Mouse (Mus musculus) midbrain, embryonic 11.5 days (tissue): ENCODE measurements around the gene Map3k5. TPM values are rescaled to one million over a fixed set of nuclear protein-coding genes. Genes with fewer than 3 reads are reported as not detected.

Experiments used
- ATAC-seq: fragments of 200-750 bp; cut with Nextera tagmentation; 2 replicates; pipeline ENCODE4 v1.8.0; 2017; ENCODE audit warnings: moderate TSS enrichment, moderate library complexity; ENCODE audit not compliant: low FRiP score
- DNase-seq: peaks from one replicate; pipeline ENCODE4 v3.0.0; 2015; ENCODE audit warnings: low spot score; ENCODE audit errors: missing footprints
- H3K27ac ChIP-seq: fragments of 300-500 bp; sonication (generic); 2 replicates; pipeline ENCODE4 v1.5.1; 2014; ENCODE audit warnings: low read depth, low read length
- H3K27me3 ChIP-seq: fragments of 300-500 bp; sonication (generic); 2 replicates; pipeline ENCODE4 v1.6.1; 2014; ENCODE audit warnings: mild to moderate bottlenecking, low read length, moderate library complexity, mixed read lengths; ENCODE audit not compliant: control insufficient read depth, insufficient read depth
- H3K36me3 ChIP-seq: fragments of 300-500 bp; sonication (generic); 2 replicates; pipeline ENCODE4 v1.6.1; 2014; ENCODE audit warnings: mild to moderate bottlenecking, low read length, moderate library complexity, mixed read lengths; ENCODE audit not compliant: control insufficient read depth, insufficient read depth
- H3K4me1 ChIP-seq: fragments of 300-500 bp; sonication (generic); 2 replicates; pipeline ENCODE4 v1.6.1; 2014; ENCODE audit warnings: low read length; ENCODE audit not compliant: control insufficient read depth, insufficient read depth
- H3K4me2 ChIP-seq: fragments of 300-500 bp; sonication (generic); 2 replicates; pipeline ENCODE4 v1.6.1; 2014; ENCODE audit warnings: mild to moderate bottlenecking, moderate library complexity
- H3K4me3 ChIP-seq: fragments of 300-500 bp; sonication (generic); 2 replicates; pipeline ENCODE4 v1.5.1; 2014; ENCODE audit warnings: low read depth, low read length
- H3K9ac ChIP-seq: fragments of 300-500 bp; sonication (generic); 2 replicates; pipeline ENCODE4 v1.6.1; 2014; ENCODE audit warnings: low read length
- H3K9me3 ChIP-seq: fragments of 300-500 bp; sonication (generic); 2 replicates; pipeline ENCODE4 v1.6.1; 2016; ENCODE audit warnings: low read length; ENCODE audit not compliant: control insufficient read depth
- WGBS: fragments of 180-500 bp; shearing (Covaris S2); extraction: QIAGEN DNeasy Blood & Tissue Kit; methylation state at CpG from one replicate; pipeline ENCODE4 v1.1.7; 2014; 5-methylcytosine and 5-hydroxymethylcytosine counted together
- polyA plus RNA-seq: library from polyadenylated mRNA; unstranded; fragments of >200 nt; fragmentation: Nextera tagmentation; extraction: Ambion mirVana; gene quantifications from 2 replicates; pipeline ENCODE4 v1.2.1, GENCODE M21; 2014

Gene Map3k5
- polyA plus RNA-seq, 1 experiment from 2014 or later, result 0.51 TPM

GRCm38 (mm10) chr10:20064556-20065207 lies 130.4 kb downstream of the Map3k5 start:
- 87% methylated on average over 9 of the region's 9 CpGs for WGBS
- DNase-seq, result no peak
- no peak for ATAC-seq
- H3K4me1 ChIP-seq, result no peaks in the 10 kb centered on the region
- H3K9me3 ChIP-seq, result no peaks in the 10 kb centered on the region
- no peaks in the 10 kb centered on the region for H3K27me3 ChIP-seq
- H3K27ac ChIP-seq, result no peak overlapping the region
- no peaks in the 10 kb centered on the region for H3K36me3 ChIP-seq
- H3K4me2 ChIP-seq, result no peak overlapping the region
- H3K4me3 ChIP-seq, result no peak overlapping the region
- H3K9ac ChIP-seq, result no peak overlapping the region

GRCm38 (mm10) chr10:20066069-20066665 lies 131.9 kb downstream of the Map3k5 start:
- no peak overlapping the region for H3K27ac ChIP-seq
- DNase-seq, result no peak
- ATAC-seq, result no peak
- H3K4me2 ChIP-seq, result no peak overlapping the region
- 97% methylated on average over 1 of the region's 1 CpGs for WGBS
- H3K27me3 ChIP-seq, result no peaks in the 10 kb centered on the region
- H3K4me1 ChIP-seq, result no peaks in the 10 kb centered on the region
- H3K9me3 ChIP-seq, result no peaks in the 10 kb centered on the region
- H3K4me3 ChIP-seq, result no peak overlapping the region
- no peaks in the 10 kb centered on the region for H3K36me3 ChIP-seq
- H3K9ac ChIP-seq, result no peak overlapping the region

GRCm38 (mm10) chr10:20069771-20070460 lies 135.6 kb downstream of the Map3k5 start:
- Histone ChIP-seq H3K9ac (no peak overlapping the region), H3K27me3 (no peaks in the 10 kb centered on the region), H3K4me2 (no peak overlapping the region), H3K9me3 (no peaks in the 10 kb centered on the region), H3K4me1 (no peaks in the 10 kb centered on the region), H3K36me3 (no peaks in the 10 kb centered on the region), H3K27ac (no peak overlapping the region), H3K4me3 (no peak overlapping the region)
- WGBS, result 94% methylated on average over 11 of the region's 11 CpGs
- DNase-seq (no peak), ATAC-seq (no peak)

GRCm38 (mm10) chr10:20070576-20071109 lies 136.4 kb downstream of the Map3k5 start:
- Histone ChIP-seq H3K4me3 (no peak overlapping the region), H3K36me3 (no peaks in the 10 kb centered on the region), H3K27me3 (no peaks in the 10 kb centered on the region), H3K4me1 (no peaks in the 10 kb centered on the region), H3K9me3 (no peaks in the 10 kb centered on the region), H3K9ac (no peak overlapping the region), H3K27ac (no peak overlapping the region), H3K4me2 (no peak overlapping the region)
- DNase-seq (no peak), ATAC-seq (no peak)
- 89% methylated on average over 14 of the region's 14 CpGs for WGBS

GRCm38 (mm10) chr10:20071716-20072115 lies 137.4 kb downstream of the Map3k5 start:
- H3K4me2 ChIP-seq, result no peak overlapping the region
- WGBS, result 93% methylated on average over 6 of the region's 6 CpGs
- H3K4me1 ChIP-seq, result no peaks in the 10 kb centered on the region
- no peaks in the 10 kb centered on the region for H3K36me3 ChIP-seq
- H3K27me3 ChIP-seq, result no peaks in the 10 kb centered on the region
- no peaks in the 10 kb centered on the region for H3K9me3 ChIP-seq
- DNase-seq (no peak), ATAC-seq (no peak)
- H3K9ac ChIP-seq, result no peak overlapping the region
- H3K27ac ChIP-seq, result no peak overlapping the region
- H3K4me3 ChIP-seq, result no peak overlapping the region

GRCm38 (mm10) chr10:20073236-20073893 lies 139.1 kb downstream of the Map3k5 start:
- H3K4me3 ChIP-seq, result no peak overlapping the region
- H3K27me3 ChIP-seq, result no peaks in the 10 kb centered on the region
- WGBS, result 67% methylated on average over 7 of the region's 7 CpGs
- ATAC-seq, result peak; percentile 77
- no peaks in the 10 kb centered on the region for H3K36me3 ChIP-seq
- H3K9ac ChIP-seq, result no peak overlapping the region
- H3K4me1 ChIP-seq, result no peaks in the 10 kb centered on the region
- H3K4me2 ChIP-seq, result no peak overlapping the region
- H3K27ac ChIP-seq, result no peak overlapping the region
- H3K9me3 ChIP-seq, result no peaks in the 10 kb centered on the region
- peak; percentile 87 for DNase-seq

- H3K4me3 ChIP-seq, result no peak overlapping the region
- DNase-seq, result no peak
- WGBS, result 71% methylated on average over 13 of the region's 13 CpGs
- H3K36me3 ChIP-seq, result no peaks in the 10 kb centered on the region
- ATAC-seq, result no peak
- H3K9ac ChIP-seq, result no peak overlapping the region
- H3K27me3 ChIP-seq, result no peaks in the 10 kb centered on the region
- H3K27ac ChIP-seq, result no peak overlapping the region
- no peaks in the 10 kb centered on the region for H3K9me3 ChIP-seq
- H3K4me1 ChIP-seq, result no peaks in the 10 kb centered on the region
- H3K4me2 ChIP-seq, result no peak overlapping the region
These were observed 142.5 kb downstream of the Map3k5 start for GRCm38 (mm10) chr10:20076541-20077469.

- DNase-seq (no peak), ATAC-seq (no peak)
- Histone ChIP-seq H3K4me3 (no peak overlapping the region), H3K36me3 (no peaks in the 10 kb centered on the region), H3K4me2 (no peak overlapping the region), H3K4me1 (no peaks in the 10 kb centered on the region), H3K27ac (no peak overlapping the region), H3K9ac (no peak overlapping the region), H3K9me3 (no peaks in the 10 kb centered on the region), H3K27me3 (no peaks in the 10 kb centered on the region)
- WGBS, result 100% methylated on average over 2 of the region's 2 CpGs
These were observed 144.1 kb downstream of the Map3k5 start for GRCm38 (mm10) chr10:20078350-20078749.
